8 mouse cellular contexts compared by ENCODE assay signal in the genomic region with DNA sequence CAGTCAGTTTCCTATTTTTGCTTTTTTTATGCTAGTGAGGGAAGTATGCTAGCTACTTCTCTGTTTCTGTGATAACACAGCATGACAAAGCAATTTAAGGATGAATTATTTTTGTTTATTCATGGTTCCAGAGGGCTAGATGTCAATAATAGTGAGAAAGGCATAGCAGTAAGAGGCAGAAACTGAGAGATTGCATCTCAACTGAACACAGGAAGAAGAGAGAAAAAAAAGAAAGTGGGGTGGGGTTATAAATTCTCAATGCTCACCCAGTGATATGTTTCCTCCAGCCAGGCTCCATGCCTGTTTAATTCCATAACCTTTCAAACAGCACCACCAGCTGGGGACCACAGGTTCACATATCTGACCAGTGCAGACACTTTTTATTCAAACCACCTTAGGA. TPM values are rescaled to one million over a fixed set of nuclear protein-coding genes. Genes with fewer than 3 reads are reported as not detected.
DNase-seq lines count a peak whose midpoint lies in the region; ATAC-seq and TF ChIP-seq lines count a peak whose summit lies in the region.

No protein-coding gene starts in this region.

- peak; percentile 74; the same call in 1 of the 2 replicates for ATAC-seq in frontal cortex, adult (ENCODE audit: low TSS enrichment)
- ATAC-seq in liver, embryonic 14.5 days (ENCODE audit: insufficient read depth): peak; percentile 58
- ATAC-seq in stomach, embryonic 15.5 days (ENCODE audit: insufficient read depth, low FRiP score, low read depth): peak; percentile 65; the same call in 1 of the 2 replicates

- H3K4me2 ChIP-seq in liver, embryonic 14.5 days (ENCODE audit: low read depth): peak overlapping the region; percentile 37
- H3K4me2 ChIP-seq in stomach, embryonic 15.5 days: no peak overlapping the region

- no peak overlapping the region for H3K4me3 ChIP-seq in liver, embryonic 14.5 days (ENCODE audit: insufficient read depth in 1 of 2, low read depth in 2 of 2, low read length in 2 of 2)
- H3K4me3 ChIP-seq in stomach, embryonic 15.5 days (replicated peaks): no peak overlapping the region

- peak; percentile 62 for TF ChIP-seq CTCF in liver, embryonic 14.5 days (IDR thresholded peaks at IDR 0.05; ENCODE audit: low read depth)

- no peaks in the 10 kb centered on the region for H3K36me3 ChIP-seq in liver, embryonic 14.5 days (replicated peaks; ENCODE audit: control insufficient read depth, insufficient read depth, low read depth)
- H3K36me3 ChIP-seq in stomach, embryonic 15.5 days: no peaks in the 10 kb centered on the region

- peak; percentile 32; the same call in 1 of the 2 replicates for TF ChIP-seq EP300 in liver, embryonic 14.5 days (IDR thresholded peaks at IDR 0.05; ENCODE audit: low read depth)

- peak overlapping the region; percentile 15; the same call in 1 of the 2 replicates for H3K9ac ChIP-seq in liver, embryonic 14.5 days (replicated peaks)
- no peak overlapping the region for H3K9ac ChIP-seq in stomach, embryonic 15.5 days

- H3K4me1 ChIP-seq in liver, embryonic 14.5 days (replicated peaks; ENCODE audit: control insufficient read depth in 2 of 2, insufficient read depth in 2 of 2, low read length in 1 of 2): peaks cover 34 to 43% of the 10 kb centered on the region in 2 experiments
- no peaks in the 10 kb centered on the region for H3K4me1 ChIP-seq in stomach, embryonic 15.5 days

- no peaks in the 10 kb centered on the region for H3K9me3 ChIP-seq in liver, embryonic 14.5 days (ENCODE audit: control insufficient read depth, low read length)
- H3K9me3 ChIP-seq in stomach, embryonic 15.5 days: no peaks in the 10 kb centered on the region

- H3K27ac ChIP-seq in liver, embryonic 14.5 days: peak overlapping the region; percentile 83
- no peak overlapping the region for H3K27ac ChIP-seq in stomach, embryonic 15.5 days

- no peak for DNase-seq in frontal cortex, postnatal 14 days (ENCODE audit: low spot score in 2 of 2)
- DNase-seq in spleen, adult 12 weeks (ENCODE audit: low spot score): peak; percentile 36
- DNase-seq in spleen, adult 18-20 months: no peak
- peak; percentile 9 for DNase-seq in forelimb bud, embryonic 11.5 days (ENCODE audit: low read depth, low spot score)
- DNase-seq in liver, embryonic 14.5 days (ENCODE audit: low read depth in 3 of 3, low spot score in 3 of 3): peak; percentile 56 to 61 (median 61)
- no peak for DNase-seq in urinary bladder, postnatal 36 days (ENCODE audit: low spot score in 2 of 2)

- no peaks in the 10 kb centered on the region for H3K27me3 ChIP-seq in liver, embryonic 14.5 days (ENCODE audit: control insufficient read depth, insufficient read depth, low read length)
- no peaks in the 10 kb centered on the region for H3K27me3 ChIP-seq in stomach, embryonic 15.5 days (replicated peaks)

RNA-seq across cellular contexts. Expression of gene Mmrn1, which starts 6.6 kb away (rescaled TPM):
- 2.0 and 2.9 TPM in 2 replicates for polyA plus RNA-seq in liver, embryonic 14.5 days (2012; rRNA removed)
- 5.0 and 6.9 TPM in 2 replicates for polyA plus RNA-seq in liver, embryonic 14.5 days (2014; fragmentation: Nextera tagmentation; extraction: Ambion mirVana)
- polyA plus RNA-seq in stomach, embryonic 15.5 days (2015; fragmentation: Nextera tagmentation; extraction: Ambion mirVana): 3.8 and 4.0 TPM in 2 replicates

Comparison
In these comparisons a context has a peak if more than half of its experiments do, and no peak if none do; other contexts are left out.
1. DNase-seq: peak in spleen, adult 12 weeks (single experiment), forelimb bud, embryonic 11.5 days (single experiment) and liver, embryonic 14.5 days (3 of 3); none in frontal cortex, postnatal 14 days (0 of 2), spleen, adult 18-20 months (0 of 2) and urinary bladder, postnatal 36 days (0 of 2).
2. Peak in every context shown above with its lines, with median percentiles within 50 percentile points of each other: ATAC-seq.